Mouse (Mus musculus) 416B (cell line): Measurements from ENCODE around the gene Prx.

ENCODE experiments used
- DNase-seq: peaks from one replicate; pipeline ENCODE4 v3.0.0; 2011; ENCODE audit warnings: low read depth

The Prx gene

DNA sequence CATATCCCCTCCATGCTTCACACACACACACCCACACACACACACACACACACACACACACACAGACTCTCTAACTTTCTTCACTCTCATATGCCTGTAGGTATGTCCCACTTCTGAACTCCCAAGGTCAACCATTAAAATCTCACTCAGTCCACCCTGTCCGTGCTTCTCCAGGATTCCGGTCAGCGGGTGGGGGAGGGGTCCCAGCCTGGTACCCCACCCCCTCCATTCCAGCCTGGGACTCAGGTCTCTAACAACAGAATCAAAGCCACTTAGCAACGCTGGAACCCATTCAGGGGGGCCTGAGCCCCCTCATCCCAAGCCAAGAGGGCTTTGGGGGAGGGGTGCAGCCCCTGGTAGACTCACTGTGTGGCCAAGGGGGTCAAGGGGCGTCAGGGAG is 23.8 kb downstream of the Prx start, which contains the start of gene Hipk4:
Gene Hipk4, plus strand, starts transcription at position 301 of the 400 bp plus-strand sequence.
- no peak for DNase-seq

DNA sequence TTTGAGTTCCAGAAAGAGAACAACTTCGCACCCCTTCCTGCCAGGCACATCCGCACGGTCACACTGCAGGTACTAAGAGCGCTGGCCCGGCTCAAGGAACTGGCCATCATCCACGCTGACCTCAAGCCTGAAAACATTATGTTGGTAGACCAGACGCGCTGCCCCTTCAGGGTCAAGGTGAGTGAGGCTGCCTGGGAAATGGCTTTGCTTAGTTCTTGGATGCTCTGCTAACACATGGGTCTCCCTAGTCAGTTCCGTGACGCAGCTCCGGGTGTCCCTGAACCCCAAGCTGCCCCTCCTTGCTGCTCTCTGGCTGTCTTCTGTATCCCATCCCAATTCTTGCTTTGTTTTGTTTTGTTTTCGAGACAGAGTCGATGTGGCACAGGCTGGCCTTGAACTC is 24.7 kb downstream of the Prx start:
- no peak for DNase-seq

DNA sequence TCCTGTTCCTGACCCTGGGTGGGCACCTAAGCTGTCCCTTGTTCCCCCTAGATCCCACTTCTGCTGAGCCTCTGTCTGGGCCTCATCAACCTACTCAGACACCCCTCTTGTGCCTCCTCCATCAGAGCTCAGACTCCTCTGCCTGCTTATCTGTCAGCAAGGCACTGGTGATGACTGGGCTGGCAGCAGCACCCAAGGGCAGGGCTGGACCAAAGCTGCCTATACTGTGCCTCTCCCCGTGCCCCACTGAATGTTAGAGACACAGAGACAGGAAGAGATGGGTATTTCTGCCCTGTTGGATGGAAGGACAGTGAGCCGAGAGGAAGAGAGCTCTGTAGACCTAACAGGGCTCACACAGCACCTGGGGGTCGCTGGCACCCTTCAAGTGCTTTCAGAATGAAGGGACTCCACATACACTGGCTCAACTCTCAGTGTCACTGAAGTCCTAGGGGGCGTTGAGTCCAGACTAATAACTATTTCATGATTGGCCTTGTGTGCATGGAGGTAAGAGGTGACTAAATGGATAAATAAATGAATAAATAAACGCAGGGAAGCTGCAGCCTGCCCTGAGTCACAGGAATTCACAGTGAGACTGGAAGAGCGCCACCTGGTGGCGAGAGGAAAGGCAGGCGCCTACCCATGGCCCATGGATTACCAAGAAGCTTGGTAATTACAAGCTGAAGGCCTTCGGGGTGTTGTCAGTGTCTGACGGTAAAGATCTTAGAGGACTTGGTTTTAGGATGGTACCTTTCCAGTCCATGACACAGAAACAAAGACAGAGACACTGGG is 27.1 kb downstream of the Prx start:
- DNase-seq = peak; percentile 83

DNA sequence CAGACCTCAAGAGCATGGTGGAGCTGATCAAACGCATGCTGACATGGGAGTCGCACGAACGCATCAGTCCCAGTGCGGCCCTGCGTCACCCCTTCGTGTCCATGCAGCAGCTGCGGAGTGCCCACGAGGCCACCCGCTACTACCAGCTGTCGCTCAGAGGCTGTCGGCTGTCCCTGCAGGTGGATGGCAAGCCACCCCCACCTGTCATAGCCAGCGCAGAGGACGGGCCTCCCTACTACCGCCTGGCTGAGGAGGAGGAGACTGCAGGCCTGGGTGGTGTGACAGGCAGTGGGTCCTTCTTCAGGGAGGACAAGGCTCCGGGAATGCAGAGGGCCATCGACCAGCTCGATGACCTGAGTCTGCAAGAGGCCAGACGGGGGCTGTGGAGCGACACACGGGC is 29.9 kb downstream of the Prx start:
- DNase-seq = no peak

DNA sequence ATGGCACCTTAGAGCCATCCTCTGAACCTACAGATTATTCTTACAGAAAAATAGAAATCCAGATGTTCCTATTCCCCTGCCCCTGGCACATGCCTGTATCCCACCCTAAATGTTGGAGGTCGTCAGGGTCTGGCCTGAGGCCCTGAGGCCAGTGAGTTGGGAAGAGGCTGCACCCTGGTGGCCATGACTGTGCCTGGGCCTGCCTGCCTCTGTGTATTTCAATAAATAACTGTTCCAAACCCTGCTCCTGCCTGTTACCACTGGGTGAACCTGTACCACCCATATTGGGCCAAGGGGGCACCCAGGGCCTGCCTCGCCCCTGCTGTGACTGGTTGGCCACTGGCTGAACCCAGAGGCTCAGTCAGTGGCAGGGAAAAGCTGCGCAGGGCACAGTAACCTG is 31.8 kb downstream of the Prx start:
- no peak for DNase-seq

DNA sequence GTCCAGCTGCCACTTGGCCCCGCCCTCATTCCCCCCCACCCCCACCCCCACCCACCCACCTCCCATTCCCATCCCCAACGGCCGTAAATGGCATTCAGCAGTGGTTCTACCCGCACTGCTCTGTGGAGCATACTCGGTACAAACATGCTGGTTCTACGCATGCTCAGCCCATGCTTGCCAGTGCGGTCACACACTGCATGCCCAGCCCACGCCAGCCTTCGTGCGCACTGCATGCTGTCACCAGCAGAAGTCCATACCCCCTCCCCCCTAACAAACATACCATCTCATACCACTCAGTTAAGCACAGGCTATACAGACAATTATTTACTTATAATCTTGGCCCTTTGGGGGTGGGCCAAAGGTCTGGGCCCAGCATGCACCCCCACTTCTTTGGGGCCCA is 32.6 kb downstream of the Prx start:
- no peak for DNase-seq

DNA sequence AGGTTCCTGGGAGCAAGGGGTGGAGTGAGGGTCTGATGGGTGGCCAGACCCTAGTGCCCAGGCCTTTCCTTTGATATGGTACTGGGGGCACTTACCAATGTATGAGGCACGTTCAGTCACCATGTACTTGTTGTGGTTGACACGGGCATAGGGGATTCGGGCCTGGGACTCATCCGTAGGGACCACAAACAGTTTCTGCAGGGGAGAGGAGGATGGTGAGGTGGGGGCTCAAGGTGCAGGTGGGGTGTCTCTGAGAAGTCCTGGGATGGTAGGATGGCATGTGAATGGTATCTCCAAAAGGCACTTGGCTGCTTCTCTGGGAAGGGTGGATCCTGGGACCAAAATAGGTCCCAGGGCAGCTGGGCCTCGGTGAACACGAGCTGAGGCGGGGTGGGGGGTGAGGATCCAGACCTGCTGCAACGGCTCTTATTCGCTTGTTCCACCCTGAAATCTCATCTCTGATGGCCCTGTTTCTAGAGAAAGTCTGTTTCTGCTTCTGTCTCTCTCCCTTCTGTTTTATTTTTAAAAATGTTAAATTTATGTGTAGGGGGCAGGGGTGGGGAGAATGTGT is 33.4 kb downstream of the Prx start:
- no peak for DNase-seq

DNA sequence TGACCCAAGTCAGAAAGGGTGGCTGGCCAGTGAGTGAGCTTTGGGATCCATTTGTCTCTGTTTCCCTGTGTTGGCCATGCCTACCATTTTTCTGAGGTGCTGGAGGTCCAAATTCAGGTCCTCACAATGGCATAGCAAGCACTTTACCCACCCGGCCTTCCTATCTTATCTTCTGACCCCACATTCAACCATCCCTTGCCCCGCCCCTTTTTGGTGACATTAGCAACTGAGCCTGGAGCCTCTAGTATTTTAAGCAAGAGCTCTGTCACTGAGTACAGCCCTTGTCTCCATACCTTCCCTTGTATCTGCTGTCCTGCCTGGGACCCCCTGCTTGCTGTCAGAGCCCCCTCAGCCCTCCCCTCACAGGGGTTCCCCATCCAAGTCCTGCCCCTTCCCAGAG is 36.3 kb downstream of the Prx start:
- no peak for DNase-seq

DNA sequence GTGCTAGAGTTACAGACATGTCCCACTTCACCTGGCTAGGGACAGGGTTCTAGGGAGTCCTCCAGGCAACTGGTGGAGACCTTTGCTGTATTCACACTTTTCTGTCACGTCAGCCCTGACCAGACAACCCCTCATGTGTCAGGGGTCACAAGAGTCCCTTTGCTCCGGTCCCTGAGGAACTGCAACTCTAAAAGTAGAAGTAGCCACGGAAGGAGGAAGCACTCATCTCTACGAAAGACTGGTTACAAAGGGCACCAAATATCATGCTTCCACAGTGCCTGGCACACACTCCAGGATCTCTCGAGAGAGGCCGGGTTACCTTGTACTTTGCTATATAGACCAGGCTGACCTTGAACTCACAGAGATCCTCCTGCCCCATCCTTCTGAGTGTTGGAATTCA is 37.5 kb downstream of the Prx start:
- no peak for DNase-seq

DNA sequence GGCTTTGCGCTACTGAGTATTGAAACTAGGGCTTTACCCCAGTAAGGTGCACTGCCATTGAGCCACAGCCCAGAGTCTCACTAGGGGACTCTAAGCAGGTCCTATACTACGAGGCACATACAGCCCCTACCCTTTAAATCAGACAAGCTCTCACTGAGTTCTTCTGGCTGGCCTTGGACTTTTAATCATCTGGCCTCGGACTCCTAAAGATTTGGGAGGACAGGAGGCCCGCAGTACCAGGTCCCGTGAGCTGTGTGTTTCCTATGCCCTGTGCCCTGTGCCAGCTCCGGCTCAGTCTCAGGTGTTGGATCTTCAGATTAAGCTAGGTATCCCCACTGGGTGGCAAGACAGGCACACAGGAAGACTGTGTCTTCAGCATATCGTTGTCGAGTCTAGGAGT is 38.9 kb downstream of the Prx start:
- no peak for DNase-seq

DNA sequence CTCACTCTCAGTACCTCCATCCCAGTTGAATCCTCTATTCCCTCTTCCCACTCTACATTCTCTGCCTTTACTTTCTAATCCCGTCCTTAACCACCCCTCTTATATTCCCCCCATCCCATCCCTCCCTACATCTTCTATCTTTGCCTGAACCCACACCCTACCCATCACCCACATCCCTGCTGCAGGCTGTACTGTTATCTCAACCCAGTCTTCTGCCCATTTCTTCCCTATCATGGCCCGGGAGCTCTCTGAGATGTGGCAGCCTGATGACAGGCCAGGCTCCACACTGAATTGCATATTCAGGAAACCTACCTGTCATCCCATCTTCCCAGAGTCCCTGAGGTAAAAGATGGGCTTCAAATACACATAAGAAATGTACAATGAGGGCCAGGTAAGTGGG is 39.7 kb downstream of the Prx start:
- no peak for DNase-seq

DNA sequence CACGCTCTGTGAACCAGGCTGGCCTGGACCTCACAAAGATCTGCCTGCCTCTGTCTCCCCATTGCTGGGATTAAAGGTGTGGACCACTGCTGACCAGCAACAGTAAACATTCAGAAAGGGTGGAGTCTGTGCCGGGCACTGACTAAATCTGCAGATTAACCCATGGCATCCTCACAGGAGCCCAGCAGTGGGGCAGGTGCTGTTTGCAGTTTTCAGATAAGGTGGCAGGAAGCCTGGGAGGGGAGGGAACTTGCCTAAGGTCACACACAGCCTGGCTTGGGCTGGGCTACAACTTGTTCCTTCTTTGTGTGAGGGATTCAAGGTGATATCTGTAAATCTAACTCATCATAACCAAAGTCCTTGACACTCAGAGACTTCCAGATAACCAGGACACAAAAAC is 41.4 kb downstream of the Prx start:
- DNase-seq = peak; percentile 21

DNA sequence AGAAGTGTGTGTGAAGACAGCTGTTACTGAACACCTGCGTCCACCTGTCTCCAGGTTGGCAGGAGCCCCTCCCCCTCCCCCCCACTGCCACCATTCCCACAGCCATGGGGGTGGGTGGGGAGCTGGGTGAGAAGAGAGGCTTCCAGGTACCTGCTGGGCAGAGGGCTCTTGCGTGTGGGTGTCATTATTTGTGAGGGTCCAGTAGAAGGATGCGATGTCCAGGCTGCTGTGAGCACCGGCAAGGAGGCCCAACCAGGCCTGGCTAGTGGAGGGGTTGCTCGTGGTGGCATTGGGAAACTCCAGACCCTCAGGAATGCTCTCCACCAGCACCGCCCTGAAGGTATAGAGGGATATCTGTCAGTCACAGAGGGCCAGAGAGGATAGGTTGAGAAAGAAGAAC is 41.8 kb downstream of the Prx start:
- DNase-seq = no peak

DNA sequence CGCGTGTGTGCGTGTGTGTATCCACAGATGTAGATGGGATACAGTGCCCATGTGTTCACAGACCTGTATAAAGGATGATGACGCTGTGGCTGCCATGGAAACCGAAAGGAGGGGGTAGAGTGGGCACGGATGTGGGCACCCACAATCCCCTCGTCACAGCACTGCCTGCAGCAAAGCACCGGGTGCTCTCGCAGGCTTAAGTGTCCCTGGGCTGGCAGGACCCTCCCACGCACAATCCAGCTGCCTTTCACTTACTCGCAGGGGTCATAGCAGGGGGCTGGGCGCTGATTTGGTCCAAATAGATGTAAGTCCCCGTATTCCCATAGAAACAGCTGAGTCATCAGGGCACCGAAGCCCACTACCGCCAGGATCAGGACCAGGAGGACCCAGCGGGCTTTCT is 42.3 kb downstream of the Prx start:
- DNase-seq = peak; percentile 23

DNA sequence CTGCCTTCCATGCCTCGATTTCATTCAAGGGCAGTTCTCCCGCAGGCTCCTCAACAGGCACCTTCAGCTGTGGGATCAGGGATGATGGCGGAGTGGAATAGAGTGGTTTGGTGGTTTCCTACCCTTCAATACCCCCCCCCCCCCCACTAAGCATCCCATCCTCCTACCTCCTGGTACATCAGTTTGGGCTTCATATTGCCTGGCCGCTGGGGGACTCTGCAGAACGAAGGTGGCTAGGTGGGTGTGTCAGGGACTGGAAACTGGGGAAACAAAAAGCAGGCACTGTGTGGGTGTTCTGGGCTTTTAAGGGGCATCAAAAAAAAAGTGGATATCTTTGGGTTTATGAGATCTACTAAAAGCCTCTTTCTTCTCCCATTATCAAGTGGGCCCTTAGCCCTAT is 42.8 kb downstream of the Prx start:
- DNase-seq = no peak

DNA sequence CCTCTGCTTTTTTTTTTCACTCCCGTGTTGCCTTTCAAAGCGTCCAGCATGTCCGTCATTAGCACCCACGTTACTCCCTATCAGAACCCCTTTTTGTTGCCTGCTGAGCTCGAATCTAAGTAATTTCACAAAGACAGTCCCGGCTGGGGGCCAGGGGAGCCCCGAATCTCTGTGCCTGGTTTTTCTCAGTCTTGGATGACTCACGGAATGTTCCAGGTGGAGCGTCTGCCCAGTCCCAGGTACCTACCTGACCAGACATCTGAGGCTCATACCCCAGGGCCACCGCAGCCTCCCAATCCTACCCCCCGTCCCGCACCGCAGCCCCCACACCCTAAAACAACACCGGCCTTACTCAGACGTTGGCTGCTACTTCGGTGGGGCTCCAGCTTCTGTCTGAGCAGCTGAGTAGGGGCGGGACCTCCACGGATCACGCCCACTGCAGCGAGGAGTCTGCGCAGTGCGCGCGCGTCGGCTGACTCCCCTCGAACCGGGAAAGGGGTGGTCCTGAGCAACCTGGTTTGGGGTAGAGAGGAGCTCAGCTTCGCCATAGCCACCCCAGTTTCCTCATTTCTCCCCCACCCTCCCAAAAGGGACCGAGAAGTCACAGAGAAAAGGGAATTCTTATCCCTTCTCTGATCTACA is 43.4 kb downstream of the Prx start:
- DNase-seq = peak; percentile 81

DNA sequence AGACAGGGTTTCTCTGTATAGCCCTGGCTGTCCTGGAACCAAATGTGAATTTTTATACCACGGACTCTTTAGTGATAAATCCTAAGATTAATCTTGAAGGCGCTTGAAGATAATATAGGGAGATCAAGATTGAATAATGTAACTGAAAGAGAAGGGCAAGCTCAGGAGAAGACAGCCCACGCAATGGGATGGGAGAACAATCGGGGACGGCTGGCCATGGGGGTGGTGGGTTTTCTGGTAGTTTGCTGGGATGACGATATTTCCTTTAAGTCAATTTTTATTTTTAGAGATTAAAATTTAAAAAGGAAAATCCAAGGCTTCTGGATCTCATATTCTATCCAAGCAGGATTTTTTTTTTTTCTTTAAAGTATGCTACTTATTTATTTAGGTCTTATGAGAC is 43.9 kb downstream of the Prx start:
- no peak for DNase-seq

DNA sequence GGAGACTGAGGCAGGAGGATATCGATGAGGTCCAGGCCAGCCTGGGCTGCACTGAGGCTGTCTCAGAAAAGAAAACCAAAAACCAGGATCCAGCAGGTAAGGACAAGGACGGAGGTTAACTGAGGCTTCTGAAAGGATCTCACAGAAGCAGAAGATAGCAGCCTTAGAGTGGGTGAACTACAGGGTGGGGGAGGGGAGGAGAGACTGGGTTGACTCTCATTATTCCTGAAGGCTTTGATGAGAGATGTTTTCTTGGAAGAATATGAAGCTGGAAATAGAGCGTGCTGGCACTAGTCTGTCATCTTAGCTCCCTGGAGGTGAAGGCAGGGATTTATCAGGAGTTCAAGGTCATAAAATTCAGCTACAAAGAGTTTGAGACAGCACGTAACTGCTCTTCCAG is 44.7 kb downstream of the Prx start:
- DNase-seq = no peak

DNA sequence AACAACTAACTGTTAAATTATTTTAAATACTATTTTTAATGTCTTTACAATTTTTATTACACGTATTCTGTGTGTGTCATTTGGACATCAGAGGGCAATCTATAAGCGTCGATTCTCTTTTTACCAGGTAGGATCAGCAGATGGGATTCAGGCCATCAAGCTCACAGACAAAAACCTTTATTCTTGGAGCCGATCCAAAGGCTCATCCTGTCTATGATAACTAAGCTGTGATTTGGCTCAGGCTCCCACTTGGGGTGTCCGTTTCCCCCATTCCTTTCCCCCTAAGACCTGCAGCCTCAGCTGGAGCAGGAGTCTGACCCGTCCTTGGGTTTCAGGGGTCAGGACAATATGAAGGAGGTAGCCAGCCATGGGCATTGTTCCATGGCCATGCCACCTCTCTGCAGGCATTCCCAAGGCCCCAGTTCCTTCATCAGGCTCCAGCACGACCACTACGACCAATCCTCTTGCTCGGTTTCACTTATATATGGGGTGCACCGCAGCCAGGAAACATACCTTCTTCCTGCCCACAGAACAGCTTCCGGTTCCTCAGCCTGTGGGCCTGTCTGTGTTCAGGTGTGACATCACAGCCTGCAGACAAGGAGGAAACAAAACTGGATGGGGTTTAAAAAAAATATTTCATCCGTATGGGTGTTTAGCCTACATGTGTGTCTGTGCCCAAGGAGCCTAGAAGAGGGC is 45.7 kb downstream of the Prx start:
- DNase-seq = peak; percentile 84

DNA sequence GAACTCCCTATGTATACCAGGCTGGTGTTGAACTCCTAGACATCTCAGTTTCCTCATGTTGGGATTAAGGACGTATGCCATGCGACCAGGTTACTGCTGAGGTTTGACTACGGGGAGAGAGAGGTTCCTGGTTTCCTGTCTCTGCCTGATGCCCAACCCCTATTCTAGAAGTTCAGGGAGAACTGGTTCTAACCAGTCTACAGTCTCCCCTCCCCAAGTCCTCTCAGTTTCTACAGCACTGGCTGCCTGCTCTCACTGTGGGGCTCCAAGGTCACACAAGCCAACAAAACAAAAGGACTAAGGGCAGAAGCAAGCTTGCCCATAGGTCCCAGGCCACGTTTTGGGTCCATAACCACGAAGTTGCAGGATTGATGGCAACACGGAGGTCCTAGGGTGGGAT is 50.5 kb downstream of the Prx start:
- no peak for DNase-seq

DNA sequence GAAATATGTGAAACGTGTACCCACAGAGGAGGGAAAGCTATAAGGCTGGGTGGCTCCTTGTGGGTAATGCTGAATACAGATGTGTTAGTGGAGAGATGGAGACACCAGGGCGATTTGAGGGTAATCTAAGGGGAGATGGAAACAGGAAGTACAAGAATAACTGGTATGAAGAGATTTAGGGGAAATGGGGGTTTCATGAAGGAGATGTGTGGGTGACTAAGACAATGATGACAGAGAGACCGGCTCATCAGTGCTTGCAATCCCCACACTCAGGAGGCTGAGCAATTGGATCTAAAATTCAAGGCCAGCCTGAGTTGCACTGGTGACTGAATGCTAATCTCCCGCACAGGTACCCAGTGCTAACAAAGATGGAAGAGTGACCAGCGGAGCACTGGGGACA is 52.9 kb downstream of the Prx start:
- peak; percentile 42 for DNase-seq

DNA sequence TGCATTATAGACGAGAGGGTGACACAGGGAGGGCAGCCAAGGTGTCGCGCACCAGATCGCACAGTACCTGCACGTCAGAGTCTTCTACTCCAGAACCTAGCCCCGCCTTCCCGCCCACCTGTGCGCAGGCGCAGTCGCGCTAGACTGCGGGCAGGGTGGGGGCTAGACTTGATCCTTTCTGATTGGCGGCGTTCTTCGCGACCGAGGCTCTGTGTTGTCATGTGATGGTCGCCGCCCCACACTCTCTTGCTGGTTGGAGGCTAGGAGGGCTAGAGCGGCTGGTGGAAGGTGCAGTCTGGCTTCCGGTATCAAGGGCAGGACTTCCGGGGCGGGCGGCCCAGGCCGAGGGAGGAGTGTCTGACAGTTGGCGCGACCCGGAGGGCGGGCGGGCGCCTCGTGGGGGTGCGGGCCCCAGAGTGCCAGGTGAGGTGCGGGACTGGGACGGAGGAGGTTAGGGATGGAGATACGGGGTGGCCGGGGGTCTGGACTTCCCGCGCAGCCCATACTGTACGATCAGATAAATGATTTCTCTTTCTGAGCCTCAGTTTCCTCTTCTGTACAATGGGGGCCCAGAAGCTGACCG is 53.9 kb downstream of the Prx start, which contains the start of the genes Pld3 and 2310022A10Rik:
Gene Pld3, minus strand, starts transcription at position 288 of the 583 bp plus-strand sequence.
Gene 2310022A10Rik, plus strand, starts transcription at position 303 of the 583 bp plus-strand sequence.
- DNase-seq = peak; percentile 97
